Mouse (Mus musculus) layer of hippocampus, adult 2 months (tissue): Measurements from ENCODE around the gene Slc22a20. TPM values are rescaled to one million over a fixed set of nuclear protein-coding genes. Genes with fewer than 3 reads are reported as not detected.
A peak's percentile ranks its signal among the peaks of the same experiment; 100 is the strongest.

Source experiments
- DNase-seq, 2 experiments: peaks; one replicate each; pipeline ENCODE4 v3.0.0; 2022; ENCODE audit warnings: low spot score in 2 of 2
- H3K27ac ChIP-seq: fragments of 200-600 bp; 2 replicates; pipeline ENCODE4 v1.8.1; 2022
- H3K4me3 ChIP-seq: fragments of 200-600 bp; 2 replicates; pipeline ENCODE4 v1.8.1; 2022; ENCODE audit warnings: mild to moderate bottlenecking
- CTCF ChIP-seq: fragments of 200-600 bp; conservative IDR thresholded peaks from 2 replicates; pipeline ENCODE4 v1.8.1; 2022; ENCODE audit warnings: antibody characterized with exemption, mild to moderate bottlenecking, moderate library complexity
- total RNA-seq, 2 experiments: library from RNA; stranded (reverse); gene quantifications; 2 replicates each; pipeline ENCODE4 v1.2.3; 2021

The Slc22a20 gene
- total RNA-seq, 2 experiments from 2014 or later, result not detected

- Histone ChIP-seq H3K4me3 (no peak overlapping the region), H3K27ac (no peak overlapping the region)
- TF ChIP-seq CTCF, result no peak
- no peak for DNase-seq
Observed at GRCm38 (mm10) chr19:6009137-6009536, 23.2 kb upstream of the Slc22a20 start.

GRCm38 (mm10) chr19:6007013-6007412 is 21.1 kb upstream of the Slc22a20 start:
- Histone ChIP-seq H3K4me3 (no peak overlapping the region), H3K27ac (no peak overlapping the region)
- DNase-seq, result no peak
- no peak for TF ChIP-seq CTCF

GRCm38 (mm10) chr19:6005541-6005940 is 19.6 kb upstream of the Slc22a20 start:
- H3K4me3 ChIP-seq, result no peak overlapping the region
- H3K27ac ChIP-seq, result no peak overlapping the region
- no peak for DNase-seq
- no peak for TF ChIP-seq CTCF

- no peak for TF ChIP-seq CTCF
- H3K27ac ChIP-seq, result no peak overlapping the region
- DNase-seq, result no peak
- no peak overlapping the region for H3K4me3 ChIP-seq
Observed at GRCm38 (mm10) chr19:5999969-6000368, 14.0 kb upstream of the Slc22a20 start.

GRCm38 (mm10) chr19:5998180-5998579 is 12.2 kb upstream of the Slc22a20 start:
- Histone ChIP-seq H3K4me3 (no peak overlapping the region), H3K27ac (no peak overlapping the region)
- DNase-seq, result no peak
- TF ChIP-seq CTCF, result peak; percentile 28

GRCm38 (mm10) chr19:5994711-5995110 is 8.8 kb upstream of the Slc22a20 start:
- no peak for TF ChIP-seq CTCF

GRCm38 (mm10) chr19:5992012-5992411 is 6.1 kb upstream of the Slc22a20 start:
- Histone ChIP-seq H3K4me3 (no peak overlapping the region), H3K27ac (no peak overlapping the region)
- DNase-seq, result no peak
- no peak for TF ChIP-seq CTCF

More at GRCm38 (mm10) chr19:5994711-5995110, 8.8 kb upstream of the Slc22a20 start:
- Histone ChIP-seq H3K27ac (no peak overlapping the region), H3K4me3 (no peak overlapping the region)
- DNase-seq, result no peak

- no peak for TF ChIP-seq CTCF
- H3K27ac ChIP-seq, result no peak overlapping the region
- H3K4me3 ChIP-seq, result no peak overlapping the region
- DNase-seq, result no peak
Observed at GRCm38 (mm10) chr19:5991467-5991866, 5.5 kb upstream of the Slc22a20 start.

- DNase-seq, result no peak
- Histone ChIP-seq H3K27ac (no peak overlapping the region), H3K4me3 (no peak overlapping the region)
- no peak for TF ChIP-seq CTCF
Observed at GRCm38 (mm10) chr19:5990921-5991320, 5.0 kb upstream of the Slc22a20 start.

GRCm38 (mm10) chr19:5990033-5990432 is 4.1 kb upstream of the Slc22a20 start:
- Histone ChIP-seq H3K4me3 (no peak overlapping the region), H3K27ac (no peak overlapping the region)
- TF ChIP-seq CTCF, result no peak
- no peak for DNase-seq

- Histone ChIP-seq H3K4me3 (no peak overlapping the region), H3K27ac (no peak overlapping the region)
- no peak for TF ChIP-seq CTCF
- DNase-seq, result no peak
Observed at GRCm38 (mm10) chr19:5989585-5989984, 3.6 kb upstream of the Slc22a20 start.

- no peak overlapping the region for H3K27ac ChIP-seq
- H3K4me3 ChIP-seq, result no peak overlapping the region
- no peak for TF ChIP-seq CTCF
- peak; percentile 34 to 35 for DNase-seq
Observed at GRCm38 (mm10) chr19:5988815-5989452, 3.0 kb upstream of the Slc22a20 start.

- no peak overlapping the region for H3K4me3 ChIP-seq
- TF ChIP-seq CTCF, result no peak
- H3K27ac ChIP-seq, result no peak overlapping the region
- no peak for DNase-seq
Observed at GRCm38 (mm10) chr19:5988027-5988814, 2.3 kb upstream of the Slc22a20 start.

- Histone ChIP-seq H3K4me3 (no peak overlapping the region), H3K27ac (no peak overlapping the region)
- no peak for DNase-seq
- TF ChIP-seq CTCF, result no peak
Observed at GRCm38 (mm10) chr19:5980477-5980876, 5.5 kb downstream of the Slc22a20 start.
